Mouse (Mus musculus): Measurements from ENCODE around the gene Gm20917.
"Not testable (repeated sequence)": the region's sequence is repeated elsewhere in the genome, so short reads cannot be mapped to it uniquely, and the experiment has no call there.

The Gm20917 gene

DNA sequence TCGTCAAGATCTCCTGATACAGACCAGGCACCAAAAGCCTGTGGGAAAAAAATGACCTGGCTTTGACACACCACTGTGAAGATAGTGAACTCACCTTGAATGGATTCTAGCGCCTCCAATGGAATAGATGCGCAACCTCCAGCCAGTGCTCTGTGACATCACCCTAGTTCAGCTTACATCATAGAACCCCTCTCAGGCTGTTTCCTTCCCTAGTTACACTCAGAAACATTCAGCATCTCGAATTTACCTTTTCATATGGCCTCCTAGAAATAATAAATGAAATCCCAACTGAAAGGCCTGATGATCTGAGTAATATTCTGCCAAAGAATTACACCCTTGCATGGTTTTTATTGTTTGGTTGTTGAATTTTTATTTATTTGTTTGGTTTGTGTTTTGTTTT, at the start of gene Gm20917:
Gene Gm20917 (minus strand): TSS at position 101 of the 400 bp plus-strand sequence.
- DNase-seq (ENCODE audit: low spot score in 2 of 2), result not testable (repeated sequence)

Measured in spleen, postnatal 14 days (tissue).